Mouse (Mus musculus) midbrain, embryonic 16.5 days (tissue): ENCODE measurements around the gene P2rx5. TPM values are rescaled to one million over a fixed set of nuclear protein-coding genes. Genes with fewer than 3 reads are reported as not detected.

Experiments used
- ATAC-seq: fragments of 200-750 bp; cut with Nextera tagmentation; 2 replicates; pipeline ENCODE4 v1.8.0; 2017; ENCODE audit warnings: moderate TSS enrichment
- H3K27ac ChIP-seq: fragments of 300-500 bp; sonication (generic); 2 replicates; pipeline ENCODE4 v1.5.1; 2014; ENCODE audit warnings: mild to moderate bottlenecking, low read length, mixed read lengths
- H3K27me3 ChIP-seq: fragments of 300-500 bp; sonication (generic); 2 replicates; pipeline ENCODE4 v1.6.1; 2014; ENCODE audit warnings: low read depth, low read length, mixed read lengths; ENCODE audit not compliant: control insufficient read depth, insufficient read depth
- H3K36me3 ChIP-seq: fragments of 300-500 bp; sonication (generic); 2 replicates; pipeline ENCODE4 v1.6.1; 2014; ENCODE audit warnings: mild to moderate bottlenecking, low read length, moderate library complexity, mixed read lengths; ENCODE audit not compliant: control insufficient read depth, insufficient read depth
- H3K4me1 ChIP-seq: fragments of 300-500 bp; sonication (generic); 2 replicates; pipeline ENCODE4 v1.6.1; 2014; ENCODE audit warnings: mild to moderate bottlenecking, low read length, mixed read lengths; ENCODE audit not compliant: control insufficient read depth, insufficient read depth
- H3K4me2 ChIP-seq: fragments of 300-500 bp; sonication (generic); 2 replicates; pipeline ENCODE4 v1.6.1; 2014; ENCODE audit warnings: mild to moderate bottlenecking, low read length, mixed read lengths
- H3K4me3 ChIP-seq: fragments of 300-500 bp; sonication (generic); 2 replicates; pipeline ENCODE4 v1.5.1; 2014; ENCODE audit warnings: low read depth, mild to moderate bottlenecking, low read length, moderate library complexity, mixed read lengths
- H3K9ac ChIP-seq: fragments of 300-500 bp; sonication (generic); 2 replicates; pipeline ENCODE4 v1.6.1; 2014; ENCODE audit warnings: low read depth, low read length, mixed read lengths
- H3K9me3 ChIP-seq: fragments of 300-500 bp; sonication (generic); replicated peaks from 2 replicates; pipeline ENCODE4 v1.6.1; 2014; ENCODE audit warnings: mild to moderate bottlenecking, low read length, mixed read lengths; ENCODE audit not compliant: control insufficient read depth, poor library complexity, severe bottlenecking
- WGBS: fragments of 180-500 bp; shearing (Covaris S2); extraction: QIAGEN DNeasy Blood & Tissue Kit; methylation state at CpG from one replicate; pipeline ENCODE4 v1.1.7; 2014; 5-methylcytosine and 5-hydroxymethylcytosine counted together
- polyA plus RNA-seq: library from polyadenylated mRNA; unstranded; fragments of >200 nt; fragmentation: Nextera tagmentation; extraction: Ambion mirVana; gene quantifications from 2 replicates; pipeline ENCODE4 v1.2.1, GENCODE M21; 2015

The P2rx5 gene
- polyA plus RNA-seq, 1 experiment from 2014 or later: 0.29 TPM

DNA sequence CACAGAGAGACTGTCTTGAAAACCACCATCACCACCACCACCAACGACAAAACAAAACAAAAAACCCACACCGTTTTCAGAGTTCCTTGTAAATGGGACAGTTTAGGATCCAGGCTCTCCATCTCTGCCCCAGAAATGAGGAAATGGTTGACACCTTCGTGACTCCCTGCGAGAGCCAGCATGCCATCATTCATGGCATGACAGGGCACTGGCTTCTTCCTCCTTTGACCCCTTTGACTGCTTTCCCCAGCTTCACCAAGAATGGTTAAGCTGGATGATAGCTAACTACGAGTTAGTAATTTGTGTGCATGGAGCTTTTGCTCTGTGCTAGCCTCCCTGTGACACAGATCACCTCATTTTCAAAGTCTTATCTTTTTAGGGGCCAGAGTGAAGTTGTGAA lies 2.1 kb downstream of the P2rx5 start:
- no peak for ATAC-seq
- Histone ChIP-seq H3K27me3 (peaks cover 17% of the 10 kb centered on the region), H3K4me1 (0 out of 2 replicates have a peak, but pooled peaks cover 3% of the 10 kb centered on the region), H3K4me2 (no peak overlapping the region), H3K4me3 (no peak overlapping the region), H3K36me3 (no peaks in the 10 kb centered on the region), H3K9me3 (no peaks in the 10 kb centered on the region), H3K9ac (no peak overlapping the region), H3K27ac (no peak overlapping the region)
- 82% methylated on average over 5 of the region's 5 CpGs for WGBS

DNA sequence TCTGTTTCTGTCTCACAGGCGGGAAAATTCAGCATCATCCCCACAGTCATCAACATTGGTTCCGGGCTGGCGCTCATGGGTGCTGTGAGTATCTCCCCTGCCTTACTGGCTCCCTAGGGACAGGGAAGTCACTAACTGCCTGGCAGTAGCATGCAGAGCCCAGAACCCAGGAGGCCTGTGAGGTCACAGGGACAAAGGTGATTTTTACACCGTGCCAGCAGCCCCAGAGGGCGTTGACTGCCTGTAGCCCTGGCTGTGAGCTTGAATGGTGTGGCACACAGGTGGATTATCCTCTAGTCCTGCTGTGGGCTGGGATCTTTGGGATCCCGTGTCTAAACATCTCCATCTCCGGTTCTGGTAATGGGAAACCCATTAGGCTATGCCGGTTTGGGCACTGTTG lies 7.8 kb downstream of the P2rx5 start:
- H3K4me3 ChIP-seq: no peak overlapping the region
- ATAC-seq: no peak
- H3K4me1 ChIP-seq: no peaks in the 10 kb centered on the region
- no peaks in the 10 kb centered on the region for H3K9me3 ChIP-seq
- 78% methylated on average over 8 of the region's 8 CpGs for WGBS
- H3K36me3 ChIP-seq: no peaks in the 10 kb centered on the region
- no peak overlapping the region for H3K4me2 ChIP-seq
- no peak overlapping the region for H3K9ac ChIP-seq
- no peaks in the 10 kb centered on the region for H3K27me3 ChIP-seq
- H3K27ac ChIP-seq: no peak overlapping the region

DNA sequence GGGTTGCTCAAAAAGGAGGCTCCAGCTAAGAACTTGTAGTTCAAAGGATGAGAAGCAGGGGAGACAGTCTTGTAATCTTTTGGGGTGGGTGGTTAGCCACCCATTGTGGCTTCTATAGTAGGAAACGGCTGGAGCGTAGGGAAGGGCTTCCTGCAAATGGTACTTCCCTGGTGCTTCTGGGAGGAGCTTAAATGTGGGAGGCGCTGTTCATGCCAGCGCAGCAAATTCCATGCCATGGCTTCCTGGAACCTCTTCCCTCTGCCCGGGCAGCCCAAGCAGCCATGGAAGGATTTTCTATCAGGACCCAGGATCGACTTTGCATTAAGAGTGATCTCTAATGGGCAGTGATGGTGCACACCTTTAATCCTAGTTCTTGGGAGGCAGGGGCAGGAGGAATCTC lies 8.4 kb downstream of the P2rx5 start:
- Histone ChIP-seq H3K9me3 (no peaks in the 10 kb centered on the region), H3K4me3 (no peak overlapping the region), H3K4me1 (no peaks in the 10 kb centered on the region), H3K27ac (no peak overlapping the region), H3K27me3 (no peaks in the 10 kb centered on the region), H3K4me2 (no peak overlapping the region), H3K9ac (no peak overlapping the region), H3K36me3 (no peaks in the 10 kb centered on the region; the same call in 1 of the 2 replicates)
- 86% methylated on average over 6 of the region's 6 CpGs for WGBS
- ATAC-seq: no peak

DNA sequence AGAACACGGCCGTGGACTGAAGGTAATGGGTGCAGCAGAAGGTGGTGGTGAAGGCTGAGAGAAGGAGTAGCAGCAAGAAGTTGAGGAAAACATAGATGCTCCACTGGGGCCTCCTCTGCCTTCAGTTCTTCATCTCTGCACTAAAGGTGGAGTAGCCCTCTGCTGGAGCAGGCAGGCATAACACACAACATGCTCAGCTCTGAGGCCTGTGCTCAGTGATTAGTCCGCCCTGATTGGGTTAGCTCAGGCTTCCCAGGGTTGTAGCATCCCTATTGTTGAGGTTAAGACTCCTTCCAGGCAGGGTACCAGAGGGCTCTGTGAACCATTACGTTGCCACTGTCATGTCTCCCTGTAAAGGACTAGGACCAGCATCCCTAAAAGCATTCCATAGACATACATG lies 9.0 kb downstream of the P2rx5 start:
- peak; percentile 18; the same call in 1 of the 2 replicates for ATAC-seq
- Histone ChIP-seq H3K27me3 (no peaks in the 10 kb centered on the region), H3K27ac (no peak overlapping the region), H3K36me3 (no peaks in the 10 kb centered on the region; the same call in 1 of the 2 replicates), H3K9ac (no peak overlapping the region), H3K4me3 (no peak overlapping the region), H3K9me3 (no peaks in the 10 kb centered on the region), H3K4me2 (no peak overlapping the region), H3K4me1 (no peaks in the 10 kb centered on the region)
- WGBS: 45% methylated on average over 4 of the region's 4 CpGs

DNA sequence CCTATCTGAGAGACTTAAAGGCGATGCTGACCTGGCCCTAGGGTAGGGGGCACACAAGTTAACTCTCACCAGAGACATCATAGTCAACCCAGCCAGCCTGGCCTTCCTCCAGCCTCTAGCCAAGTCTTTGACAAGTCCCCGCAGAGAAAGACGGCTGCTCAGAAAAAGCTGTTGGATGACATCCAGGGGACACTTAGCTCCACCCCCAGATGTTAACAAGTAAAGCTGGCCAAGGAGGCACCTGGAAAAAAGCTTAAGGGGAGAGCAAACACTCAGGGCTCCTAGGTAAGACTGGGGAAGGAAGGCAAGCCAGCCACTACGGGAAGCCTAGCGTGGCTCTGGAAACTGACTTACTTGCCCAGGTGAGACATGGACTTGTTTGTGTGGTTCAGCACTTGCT lies 12.0 kb downstream of the P2rx5 start:
- H3K4me1 ChIP-seq: peaks cover 17% of the 10 kb centered on the region
- H3K4me3 ChIP-seq: no peak overlapping the region
- peaks cover 3% of the 10 kb centered on the region; the same call in 1 of the 2 replicates for H3K36me3 ChIP-seq
- no peak overlapping the region for H3K9ac ChIP-seq
- no peaks in the 10 kb centered on the region for H3K27me3 ChIP-seq
- H3K4me2 ChIP-seq: no peak overlapping the region
- 66% methylated on average over 5 of the region's 5 CpGs for WGBS
- H3K27ac ChIP-seq: no peak overlapping the region
- H3K9me3 ChIP-seq: no peaks in the 10 kb centered on the region
- no peak for ATAC-seq

GRCm38 (mm10) chr11:73175612-73176011 lies 15.4 kb downstream of the P2rx5 start:
- 52% methylated on average over 8 of the region's 8 CpGs for WGBS
- peaks cover 3% of the 10 kb centered on the region; the same call in 1 of the 2 replicates for H3K36me3 ChIP-seq
- no peaks in the 10 kb centered on the region for H3K27me3 ChIP-seq
- peak overlapping the region; percentile 83 for H3K9ac ChIP-seq
- H3K4me1 ChIP-seq: peaks cover 30% of the 10 kb centered on the region
- no peaks in the 10 kb centered on the region for H3K9me3 ChIP-seq
- H3K4me3 ChIP-seq: peak overlapping the region; percentile 82
- ATAC-seq: no peak
- H3K27ac ChIP-seq: no peak overlapping the region
- H3K4me2 ChIP-seq: peak overlapping the region; percentile 69

GRCm38 (mm10) chr11:73176186-73176585 lies 16.0 kb downstream of the P2rx5 start:
- peak overlapping the region; percentile 83 for H3K9ac ChIP-seq
- ATAC-seq: no peak; the same call in 1 of the 2 replicates
- H3K4me2 ChIP-seq: peak overlapping the region; percentile 69
- under 1% methylated on average over 15 of the region's 15 CpGs for WGBS
- H3K9me3 ChIP-seq: no peaks in the 10 kb centered on the region
- H3K36me3 ChIP-seq: peaks cover 3% of the 10 kb centered on the region; the same call in 1 of the 2 replicates
- H3K4me1 ChIP-seq: peaks cover 30% of the 10 kb centered on the region
- no peaks in the 10 kb centered on the region for H3K27me3 ChIP-seq
- peak overlapping the region; percentile 83 for H3K27ac ChIP-seq
- peak overlapping the region; percentile 82 for H3K4me3 ChIP-seq

- peak; percentile 97 for ATAC-seq
- H3K9me3 ChIP-seq: no peaks in the 10 kb centered on the region
- peaks cover 30% of the 10 kb centered on the region for H3K4me1 ChIP-seq
- H3K36me3 ChIP-seq: peaks cover 3% of the 10 kb centered on the region; the same call in 1 of the 2 replicates
- H3K27ac ChIP-seq: peak within 1 kb of the TSS; percentile 83
- H3K4me3 ChIP-seq: peak within 1 kb of the TSS; percentile 82
- peak within 1 kb of the TSS; percentile 86 for H3K4me2 ChIP-seq
- H3K27me3 ChIP-seq: no peaks in the 10 kb centered on the region
- under 1% methylated on average over 76 of the region's 81 CpGs for WGBS
- peak within 1 kb of the TSS; percentile 89 for H3K9ac ChIP-seq
Observed at GRCm38 (mm10) chr11:73176608-73177508, 16.6 kb downstream of the P2rx5 start, which contains the start of the genes Emc6 and Tax1bp3. Gene Emc6 (minus strand): TSS chr11:73177037. Gene Tax1bp3 (plus strand): TSS chr11:73177083.

GRCm38 (mm10) chr11:73177509-73177875 lies 17.3 kb downstream of the P2rx5 start:
- Histone ChIP-seq H3K27me3 (no peaks in the 10 kb centered on the region), H3K9ac (peak overlapping the region; percentile 89), H3K4me2 (peak overlapping the region; percentile 86), H3K27ac (peak overlapping the region; percentile 83), H3K9me3 (no peaks in the 10 kb centered on the region), H3K4me3 (peak overlapping the region; percentile 82), H3K36me3 (peaks cover 3% of the 10 kb centered on the region; the same call in 1 of the 2 replicates), H3K4me1 (peaks cover 30% of the 10 kb centered on the region)
- 1% methylated on average over 26 of the region's 28 CpGs for WGBS
- ATAC-seq: peak; percentile 64
